21 mouse cellular contexts compared by ENCODE assay signal in the genomic region with DNA sequence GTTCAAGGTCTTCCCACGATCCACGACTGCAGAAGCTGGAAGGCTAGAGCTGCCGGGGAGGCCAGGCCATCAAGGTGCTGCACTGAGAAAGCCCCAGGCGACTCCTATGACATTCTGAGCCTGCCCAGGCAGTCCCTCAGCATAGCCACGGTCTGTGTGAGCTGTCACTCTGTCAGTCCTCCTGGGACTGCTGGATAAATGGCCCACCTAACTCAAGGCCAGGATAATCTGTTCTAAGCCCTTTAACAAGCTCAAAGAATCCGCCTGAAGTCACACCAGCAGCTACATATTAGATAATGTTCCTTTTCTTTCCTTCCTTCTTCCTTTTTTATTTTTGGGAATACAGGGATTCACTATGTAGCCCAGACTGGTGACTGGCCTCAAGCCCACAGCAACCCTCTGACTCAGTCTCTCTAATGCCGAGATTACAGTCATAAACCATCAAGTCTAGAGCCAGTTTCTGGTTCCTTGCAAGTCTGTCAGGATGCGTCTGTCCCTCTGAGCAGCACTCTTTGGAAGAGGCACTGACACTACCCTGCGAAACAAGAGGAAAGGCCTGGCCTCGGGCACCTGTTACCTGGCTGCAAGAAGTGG. TPM values are rescaled to one million over a fixed set of nuclear protein-coding genes. Genes with fewer than 3 reads are reported as not detected.
DNase-seq lines count a peak whose midpoint lies in the region; ATAC-seq and TF ChIP-seq lines count a peak whose summit lies in the region.
"Had no signal": no experiment of that assay in that cellular context is flagged by ENCODE, and none has a peak within 500 bp of the region (broad histone marks: within the 10 kb centered on the region; RNA-seq: fewer than 3 reads in every experiment).

No protein-coding gene starts in this region.

- TF ChIP-seq EP300 in MEL (IDR thresholded peaks at IDR 0.05; ENCODE audit: low read depth in 1 of 2, low read length in 2 of 2), result no peak

- H3K9ac ChIP-seq in MEL (ENCODE audit: control insufficient read depth, low read depth, low read length, poor library complexity, severe bottlenecking), result no peak overlapping the region
- H3K9ac ChIP-seq: forebrain, embryonic 13.5 days; midbrain, embryonic 12.5 days; neural tube, embryonic 13.5 days had no signal

- no peaks in the 10 kb centered on the region for H3K9me3 ChIP-seq in MEL (replicated peaks; ENCODE audit: insufficient read depth, low read length)
- H3K9me3 ChIP-seq: forebrain, embryonic 13.5 days; heart, embryonic 10.5 days; midbrain, embryonic 12.5 days; neural tube, embryonic 13.5 days had no signal

- H3K4me1 ChIP-seq in MEL (ENCODE audit: control insufficient read depth in 1 of 2, insufficient read depth in 2 of 2, low read length in 2 of 2), result peaks cover 5 to 29% of the 10 kb centered on the region in 2 experiments
- H3K4me1 ChIP-seq in kidney, adult 2 months (ENCODE audit: control insufficient read depth, insufficient read depth, low read length), result no peaks in the 10 kb centered on the region; the same call in 1 of the 2 replicates
- H3K4me1 ChIP-seq: forebrain, embryonic 13.5 days; midbrain, embryonic 12.5 days had no signal

- intact Hi-C loops in left cerebral cortex, adult 2 months (cut with DNase I), result no loop called here

- peak; percentile 30; the same call in 1 of the 2 replicates for ATAC-seq in megakaryocyte, adult 5-6 weeks (ENCODE audit: poor library complexity, severe bottlenecking)
- ATAC-seq: CD4-positive, CD25-positive, alpha-beta regulatory T cell, adult 4 months; forebrain, embryonic 13.5 days had no signal

- no peaks in the 10 kb centered on the region; the same call in 1 of the 2 replicates for H3K79me2 ChIP-seq in MEL (ENCODE audit: control insufficient read depth, insufficient read depth, low read length, poor library complexity)

- DNase-seq in left cerebral cortex, adult 2 months (ENCODE audit: extremely low spot score in 1 of 2, low spot score in 2 of 2), result no peak
- no peak for DNase-seq in left cerebral cortex, adult 8-10 months (ENCODE audit: low spot score in 2 of 2)
- DNase-seq in 3134 (ENCODE audit: extremely low read depth, insufficient read length, low spot score) (peak; percentile 51), MEL (ENCODE audit: low read depth, low spot score) (peak; percentile 30)
- no peak for DNase-seq in kidney, adult 2 months
- DNase-seq in layer of hippocampus, postnatal 14 days (ENCODE audit: low spot score in 2 of 2), result no peak
- DNase-seq: cerebellum, postnatal 36 days; gastrocnemius, postnatal 25 days; heart, postnatal 10 days; kidney, adult 18-20 months; kidney, postnatal 10 days; lung, adult 18-20 months; lung, postnatal 36 days; right cerebral cortex, postnatal 25 days had no signal

- WGBS in kidney, adult 2 months, result 81% methylated on average over 10 of the region's 10 CpGs

- H3K4me3 ChIP-seq in left cerebral cortex, adult 2 months, result no peak overlapping the region
- H3K4me3 ChIP-seq in MEL (ENCODE audit: control insufficient read depth in 1 of 2, insufficient read depth in 1 of 2, low read depth in 2 of 2, low read length in 2 of 2), result no peak overlapping the region
- no peak overlapping the region for H3K4me3 ChIP-seq in kidney, adult 2 months (ENCODE audit: insufficient read depth, low read depth, low read length)
- H3K4me3 ChIP-seq: forebrain, embryonic 13.5 days; heart, embryonic 10.5 days; layer of hippocampus, adult 2 months; midbrain, embryonic 12.5 days; neural tube, embryonic 13.5 days had no signal

- no peak for TF ChIP-seq CTCF in left cerebral cortex, adult 2 months (IDR thresholded peaks at IDR 0.05)
- no peak for TF ChIP-seq CTCF in MEL (IDR thresholded peaks at IDR 0.05 in 2 of 3, conservative IDR thresholded peaks at IDR 0.05 in 1 of 3; ENCODE audit: control insufficient read depth in 1 of 3, insufficient read depth in 1 of 3, low read depth in 2 of 3, low read length in 3 of 3, poor library complexity in 1 of 3, severe bottlenecking in 1 of 3)
- no peak for TF ChIP-seq CTCF in kidney, adult 2 months (conservative IDR thresholded peaks at IDR 0.05; ENCODE audit: insufficient read depth, insufficient read length, low read depth, low read length)

- no peaks in the 10 kb centered on the region for H3K27me3 ChIP-seq in MEL (ENCODE audit: control insufficient read depth in 1 of 2, insufficient read depth in 2 of 2, low read length in 2 of 2)
- H3K27me3 ChIP-seq in kidney, adult 2 months (replicated peaks; ENCODE audit: control insufficient read depth, insufficient read depth, low read length), result no peaks in the 10 kb centered on the region
- H3K27me3 ChIP-seq: forebrain, embryonic 13.5 days; midbrain, embryonic 12.5 days; neural tube, embryonic 13.5 days had no signal

- no peak for TF ChIP-seq POLR2A in MEL (IDR thresholded peaks at IDR 0.05; ENCODE audit: control insufficient read depth in 1 of 2, insufficient read depth in 1 of 2, low read depth in 1 of 2, low read length in 2 of 2, poor library complexity in 1 of 2)
- TF ChIP-seq POLR2A in kidney, adult 2 months (IDR thresholded peaks at IDR 0.05; ENCODE audit: low read depth, low read length), result no peak

- H3K27ac ChIP-seq in left cerebral cortex, adult 2 months, result peak overlapping the region; percentile 30; the same call in 1 of the 2 replicates
- H3K27ac ChIP-seq in MEL (ENCODE audit: control insufficient read depth, low read depth, low read length), result peak overlapping the region; percentile 17
- H3K27ac ChIP-seq in kidney, adult 2 months (ENCODE audit: insufficient read depth, low read depth, low read length), result no peak overlapping the region
- H3K27ac ChIP-seq: forebrain, embryonic 13.5 days; heart, embryonic 10.5 days; layer of hippocampus, adult 2 months; midbrain, embryonic 12.5 days; neural tube, embryonic 13.5 days had no signal

- TF ChIP-seq RAD21 in MEL (IDR thresholded peaks at IDR 0.05; ENCODE audit: low read depth, low read length), result no peak

- H3K36me3 ChIP-seq in MEL (ENCODE audit: control insufficient read depth in 1 of 2, insufficient read depth in 2 of 2, low read length in 2 of 2), result peaks cover 0 to 14% of the 10 kb centered on the region in 2 experiments; a peak in 2 of 4 replicates
- H3K36me3 ChIP-seq in kidney, adult 2 months (ENCODE audit: control insufficient read depth, insufficient read depth, low read length), result no peaks in the 10 kb centered on the region
- H3K36me3 ChIP-seq: midbrain, embryonic 12.5 days had no signal

TF ChIP-seq in MEL, 35 proteins besides CTCF, POLR2A, EP300 and RAD21:
- TF ChIP-seq CHD1 (IDR thresholded peaks at IDR 0.05; ENCODE audit: low read depth, low read length), result 0 out of 2 replicates have a peak, but pooled peaks have one; percentile 16
- TF ChIP-seq KAT2A (conservative IDR thresholded peaks at IDR 0.05; ENCODE audit: low read depth, low read length), result no peak

RNA-seq across cellular contexts. Expression of a gene that starts 15.4 kb away (rescaled TPM):
- total RNA-seq in left cerebral cortex, adult 2 months (2021), result 100 to 1,000 TPM; 114 to 118 TPM
- total RNA-seq in left cerebral cortex, adult 8-10 months (2022), result 100 to 1,000 TPM; 112 to 137 (median 119) TPM
- 21.9 and 24.8 TPM in 2 replicates for total RNA-seq in MEL (2012; rRNA removed)
- 10 to 100 TPM in 1 of 2 experiments, not detected in 1; 13.7 TPM for polyA plus RNA-seq in MEL (2012; ENCODE audit: insufficient read depth in 1 of 2, insufficient read length in 2 of 2, low read depth in 1 of 2, low replicate concordance in 2 of 2, missing spikeins in 1 of 2)
- 27.4 and 30.3 TPM in 2 replicates for total RNA-seq in megakaryocyte, adult 5-6 weeks (2015)
- 39.8 and 43.5 TPM in 2 replicates for total RNA-seq in megakaryocyte, adult 5-6 weeks (2017)
- 33.0 and 37.2 TPM in 2 replicates for polyA plus RNA-seq in kidney, adult 2 months (2012; rRNA removed)
- 100 to 1,000 TPM; 105 to 120 TPM for total RNA-seq in layer of hippocampus, postnatal 14 days (2021)

Comparison
In these comparisons a context has a peak if more than half of its experiments do, and no peak if none do; other contexts are left out.
1. DNase-seq: peak in 3134 (single experiment) and MEL (single experiment); none in left cerebral cortex, adult 2 months (0 of 2), left cerebral cortex, adult 8-10 months (0 of 2), kidney, adult 2 months (single experiment) and layer of hippocampus, postnatal 14 days (0 of 2).